Mouse (Mus musculus): ENCODE data around the gene Golt1a. TPM values are rescaled to one million over a fixed set of nuclear protein-coding genes. Genes with fewer than 3 reads are reported as not detected.

Gene Golt1a
- total RNA-seq (2021): not detected
- long read RNA-seq, experiment 1: 0 reads
- long read RNA-seq, experiment 2: 0 reads

- DNase-seq (ENCODE audit: low spot score): no peak
Observed at GRCm38 (mm10) chr1:133309652-133310267, at the start of gene Golt1a. TSS of gene Golt1a (plus strand) at chr1:133309800.

- DNase-seq (ENCODE audit: low spot score): no peak
Observed at GRCm38 (mm10) chr1:133262628-133263027, 47.0 kb upstream of the Golt1a start.

- DNase-seq (ENCODE audit: low spot score): no peak
Observed at GRCm38 (mm10) chr1:133263134-133263533, 46.5 kb upstream of the Golt1a start.

- no peak for DNase-seq (ENCODE audit: low spot score)
Observed at GRCm38 (mm10) chr1:133264367-133264766, 45.2 kb upstream of the Golt1a start.

- DNase-seq (ENCODE audit: low spot score): no peak
Observed at GRCm38 (mm10) chr1:133265114-133265766, 44.4 kb upstream of the Golt1a start.

GRCm38 (mm10) chr1:133267094-133267493 lies 42.5 kb upstream of the Golt1a start:
- no peak for DNase-seq (ENCODE audit: low spot score)

- DNase-seq (ENCODE audit: low spot score): no peak
Observed at GRCm38 (mm10) chr1:133267813-133268492, 41.6 kb upstream of the Golt1a start.

- no peak for DNase-seq (ENCODE audit: low spot score)
Observed at GRCm38 (mm10) chr1:133268503-133268902, 41.1 kb upstream of the Golt1a start.

GRCm38 (mm10) chr1:133270336-133270735 lies 39.3 kb upstream of the Golt1a start:
- no peak for DNase-seq (ENCODE audit: low spot score)

- DNase-seq (ENCODE audit: low spot score): no peak
Observed at GRCm38 (mm10) chr1:133274163-133274562, 35.4 kb upstream of the Golt1a start.

- no peak for DNase-seq (ENCODE audit: low spot score)
Observed at GRCm38 (mm10) chr1:133276983-133277382, 32.6 kb upstream of the Golt1a start.

- no peak for DNase-seq (ENCODE audit: low spot score)
Observed at GRCm38 (mm10) chr1:133278539-133278938, 31.1 kb upstream of the Golt1a start.

GRCm38 (mm10) chr1:133278946-133279631 lies 30.5 kb upstream of the Golt1a start:
- DNase-seq (ENCODE audit: low spot score): no peak

GRCm38 (mm10) chr1:133279632-133280093 lies 29.9 kb upstream of the Golt1a start:
- DNase-seq (ENCODE audit: low spot score): no peak

GRCm38 (mm10) chr1:133280537-133280936 lies 29.1 kb upstream of the Golt1a start:
- DNase-seq (ENCODE audit: low spot score): no peak

GRCm38 (mm10) chr1:133285907-133286306 lies 23.7 kb upstream of the Golt1a start:
- DNase-seq (ENCODE audit: low spot score): no peak

GRCm38 (mm10) chr1:133287051-133287450 lies 22.5 kb upstream of the Golt1a start:
- DNase-seq (ENCODE audit: low spot score): no peak

GRCm38 (mm10) chr1:133287880-133288279 lies 21.7 kb upstream of the Golt1a start:
- DNase-seq (ENCODE audit: low spot score): no peak

GRCm38 (mm10) chr1:133291888-133292287 lies 17.7 kb upstream of the Golt1a start:
- no peak for DNase-seq (ENCODE audit: low spot score)

- DNase-seq (ENCODE audit: low spot score): no peak
Observed at GRCm38 (mm10) chr1:133292608-133293007, 17.0 kb upstream of the Golt1a start.

GRCm38 (mm10) chr1:133296376-133296775 lies 13.2 kb upstream of the Golt1a start:
- DNase-seq (ENCODE audit: low spot score): peak; percentile 13

GRCm38 (mm10) chr1:133298816-133299215 lies 10.8 kb upstream of the Golt1a start:
- no peak for DNase-seq (ENCODE audit: low spot score)

Data from gastrocnemius, adult 18-20 months (tissue).